Mouse (Mus musculus) yolk sac, embryonic 10.5 days (tissue): ENCODE results near the gene Ctps.
A peak's percentile ranks its signal among the peaks of the same experiment; 100 is the strongest.
"Not testable (repeated sequence)": the region's sequence is repeated elsewhere in the genome, so short reads cannot be mapped to it uniquely, and the experiment has no call there.

Experiments
- DNase-seq: peaks from one replicate; pipeline ENCODE4 v3.0.0-alpha.2; 2017; ENCODE audit warnings: low spot score

Ctps gene

DNA sequence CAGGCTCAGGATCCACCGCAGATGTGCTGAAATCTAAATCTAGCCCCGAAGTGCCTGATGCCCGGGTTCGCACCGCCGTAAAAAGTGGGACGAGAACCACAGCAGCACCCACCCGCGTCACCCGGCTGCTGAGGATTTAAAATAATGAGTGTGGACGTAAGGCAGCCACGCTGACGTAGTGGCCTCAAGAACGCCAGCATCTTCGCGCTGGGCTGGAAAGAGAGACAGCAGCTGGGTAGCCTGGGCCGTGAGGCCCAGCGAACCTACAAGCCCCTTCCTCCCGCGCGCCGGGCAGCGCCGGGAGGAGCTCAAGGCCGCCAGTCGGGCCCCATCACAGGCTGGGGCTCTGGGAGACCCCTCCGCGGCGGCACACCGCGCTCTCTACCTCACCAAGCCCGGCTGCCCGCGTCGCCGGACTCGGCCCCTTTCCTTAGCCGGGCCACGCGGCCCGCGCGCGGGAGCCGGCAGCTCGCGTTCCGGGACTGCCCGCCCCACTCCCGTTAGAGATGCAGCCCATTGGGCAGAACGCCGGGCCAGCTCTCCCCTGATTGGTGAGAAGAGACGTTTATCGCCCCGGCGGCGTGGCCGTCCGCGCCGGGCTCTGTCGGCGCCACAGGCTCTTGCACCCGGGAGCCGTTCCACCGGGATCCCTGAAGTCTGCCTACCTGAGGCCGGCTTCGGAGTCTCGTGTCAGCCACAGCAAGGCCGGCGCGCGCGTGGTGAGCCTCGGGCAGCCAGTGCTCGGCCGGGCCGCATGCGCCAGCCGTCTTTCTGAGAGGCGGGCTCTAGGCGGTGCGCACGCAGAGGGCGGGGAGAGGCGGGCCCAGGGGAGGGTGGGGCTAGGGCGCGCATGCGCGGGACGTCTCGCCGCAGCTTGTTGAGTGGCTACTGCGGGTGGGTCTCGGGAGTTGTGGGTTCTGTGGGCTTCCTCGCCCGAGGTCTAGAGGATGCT, at the start of gene Ctps:
Gene Ctps, minus strand, starts transcription at position 791 of the 952 bp plus-strand sequence.
- peak; percentile 97 for DNase-seq

DNA sequence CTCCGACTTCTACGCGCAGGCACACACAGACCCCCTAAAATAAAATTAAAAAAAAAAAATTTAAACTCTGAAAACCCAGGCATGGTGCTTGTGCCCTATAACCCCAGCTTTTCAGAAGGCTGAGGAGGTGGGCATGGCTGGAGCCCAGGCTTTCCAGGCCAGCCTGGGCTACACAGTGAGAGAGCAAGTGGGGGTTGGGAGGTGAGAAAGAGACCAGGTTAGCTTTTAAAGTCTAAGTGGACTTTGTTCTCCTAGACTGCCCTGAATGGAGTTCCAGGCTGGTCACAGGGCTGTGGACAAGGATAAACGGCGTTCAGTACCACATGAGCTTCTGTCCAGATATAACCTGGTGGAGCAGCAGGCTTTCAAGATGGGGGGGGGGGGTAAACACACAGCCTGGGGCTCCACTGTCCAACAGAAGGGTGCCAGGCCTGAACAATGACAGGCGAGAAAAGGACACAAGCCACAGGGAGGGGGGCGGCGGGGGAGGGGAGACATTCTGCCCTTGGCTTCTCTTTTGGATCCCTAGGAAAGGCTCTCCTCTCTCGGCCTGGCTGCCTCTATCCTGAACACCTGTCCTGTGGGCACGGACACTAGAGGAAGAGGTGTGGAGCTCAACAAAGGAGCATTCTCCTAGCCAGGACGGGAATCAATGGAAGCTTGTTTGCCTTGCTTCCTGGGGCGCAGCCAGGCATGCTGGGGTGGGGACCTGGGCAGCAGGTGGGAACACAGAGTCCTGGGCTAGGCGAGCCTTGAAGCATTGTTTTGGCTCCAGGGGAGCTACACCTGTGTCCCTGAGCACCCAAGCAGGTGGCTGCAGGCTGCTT, 46.3 kb upstream of the Ctps start:
- peak; percentile 52 for DNase-seq

DNA sequence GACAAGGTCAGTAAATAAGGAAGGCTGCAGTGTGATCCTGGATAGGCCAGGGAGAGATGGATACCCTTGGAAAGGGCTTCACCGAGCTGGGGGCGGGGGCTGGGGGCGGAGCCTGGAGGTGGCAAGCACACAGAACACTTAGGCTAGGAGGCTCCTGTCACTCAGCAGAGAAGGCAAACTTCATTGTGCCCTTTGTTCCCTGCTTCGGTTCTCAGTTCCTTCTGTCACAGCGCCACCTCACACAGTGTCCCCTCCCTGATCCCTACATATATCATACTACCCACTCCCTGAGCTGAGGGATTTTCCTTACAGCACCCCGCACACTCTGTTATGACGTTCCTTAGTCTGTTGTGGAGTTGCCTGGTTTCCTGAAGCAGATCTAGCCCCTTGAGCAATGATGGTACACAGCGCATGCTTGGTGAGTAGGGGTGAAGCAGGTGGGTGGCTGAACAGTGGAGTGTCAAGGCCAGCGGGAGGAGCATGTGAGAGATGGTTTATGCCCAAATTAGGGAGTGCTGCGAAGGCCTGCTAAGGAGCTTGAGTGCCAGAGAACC, 45.5 kb upstream of the Ctps start:
- DNase-seq: peak; percentile 85

DNA sequence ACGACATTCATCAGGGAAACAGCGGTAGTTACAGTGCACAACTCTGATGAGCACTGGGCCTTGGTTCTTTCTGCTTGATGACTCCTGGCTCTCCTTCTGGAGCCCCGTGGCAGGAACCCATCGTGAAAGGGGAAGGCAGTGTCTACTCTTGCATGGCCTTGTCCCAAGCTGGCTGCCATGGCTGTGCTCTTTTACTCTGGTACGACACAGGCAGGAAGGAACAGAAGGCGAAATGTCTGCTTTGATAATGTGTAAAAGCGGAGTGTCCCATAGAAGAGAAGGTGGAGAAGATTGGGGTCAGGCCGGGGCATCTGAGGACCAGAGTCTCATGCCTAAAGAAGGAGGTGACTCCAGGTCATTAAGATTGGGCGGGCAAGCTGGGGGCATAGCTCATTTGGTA, 44.6 kb upstream of the Ctps start:
- DNase-seq: no peak

DNA sequence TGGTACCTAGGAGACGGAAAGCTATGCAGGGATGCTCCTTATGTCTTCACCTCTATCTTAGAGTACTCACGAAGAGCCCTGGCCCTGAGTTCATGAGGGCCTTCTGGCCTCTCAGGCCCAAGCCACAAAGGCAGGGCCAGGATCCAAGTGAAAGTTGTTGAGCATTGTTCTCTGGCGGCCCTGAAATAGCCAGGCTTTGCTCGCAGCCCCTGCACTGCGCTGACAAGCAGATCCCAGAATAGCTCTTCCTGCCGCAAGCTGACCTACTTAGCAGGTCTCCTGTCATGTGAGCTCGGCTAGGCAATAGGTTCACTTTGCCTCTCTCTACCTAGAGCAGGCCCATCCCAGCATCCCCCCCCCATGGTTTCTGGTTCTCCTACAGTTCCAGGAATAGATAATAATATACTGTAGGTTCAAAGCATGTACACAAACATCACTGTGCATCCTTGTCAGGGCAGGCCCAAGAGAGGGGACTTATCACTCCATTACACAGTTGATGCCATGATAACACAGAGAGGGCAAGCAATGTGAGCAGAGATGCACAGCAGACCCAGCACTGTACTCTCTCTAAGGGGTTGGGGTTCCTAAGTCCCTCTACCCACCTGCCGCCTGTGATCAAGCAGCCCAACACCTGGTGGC, 43.7 kb upstream of the Ctps start:
- no peak for DNase-seq

DNA sequence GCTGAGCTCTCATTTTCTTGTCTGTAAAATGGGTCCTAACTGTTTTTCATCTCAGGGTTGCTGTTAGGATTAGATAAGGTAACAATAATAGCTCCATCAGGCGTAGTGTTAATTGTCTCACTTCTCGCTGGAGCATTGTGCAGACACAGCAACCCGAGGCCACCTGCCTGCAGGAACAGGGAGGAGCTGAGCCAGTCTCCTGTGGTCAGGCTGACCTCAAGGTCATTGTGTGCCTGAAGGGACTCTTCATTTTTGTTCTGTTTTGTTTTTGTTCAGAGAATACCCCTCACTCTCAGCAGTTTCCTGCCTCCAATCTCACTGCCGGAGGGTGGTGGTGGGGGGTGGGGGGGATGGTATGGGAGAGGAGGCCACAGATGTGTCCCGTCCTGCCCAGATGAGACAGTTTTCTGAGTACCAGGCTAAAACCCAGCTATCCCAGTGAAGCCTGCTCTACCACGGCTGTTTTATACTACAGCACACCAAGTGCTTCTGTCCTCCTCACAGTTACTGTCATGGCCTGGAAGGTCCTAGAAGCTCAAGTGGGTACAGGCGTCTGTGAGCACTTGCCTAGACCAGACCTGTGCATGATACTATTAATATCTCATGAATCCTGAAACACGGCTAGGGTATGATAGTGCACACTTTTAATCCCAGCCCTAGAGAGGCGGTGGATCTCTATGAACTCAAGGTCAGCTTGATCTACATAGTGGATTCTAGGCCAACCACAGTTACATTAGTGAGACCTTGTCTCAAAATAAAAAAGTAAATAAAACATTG, 42.4 kb upstream of the Ctps start:
- peak; percentile 53 for DNase-seq

DNA sequence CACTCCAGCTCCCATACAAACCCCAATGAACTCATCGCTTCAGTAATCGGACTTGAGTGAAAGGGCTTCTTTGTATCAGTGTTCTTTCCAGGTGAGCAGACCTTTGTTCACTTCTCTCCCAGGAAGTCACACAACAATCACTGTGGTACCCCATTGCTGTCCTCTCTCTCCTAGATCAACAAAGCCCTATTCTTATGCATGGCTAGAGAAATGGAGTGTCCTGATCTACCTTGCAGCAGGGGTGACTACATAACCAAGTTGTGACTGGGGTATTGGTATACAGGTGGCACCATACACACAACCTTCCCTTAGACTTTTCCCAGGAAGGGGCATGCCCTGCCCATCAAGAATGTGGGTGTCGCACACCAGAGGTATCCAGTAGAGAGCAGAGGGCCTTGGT, 40.9 kb upstream of the Ctps start:
- DNase-seq: no peak

DNA sequence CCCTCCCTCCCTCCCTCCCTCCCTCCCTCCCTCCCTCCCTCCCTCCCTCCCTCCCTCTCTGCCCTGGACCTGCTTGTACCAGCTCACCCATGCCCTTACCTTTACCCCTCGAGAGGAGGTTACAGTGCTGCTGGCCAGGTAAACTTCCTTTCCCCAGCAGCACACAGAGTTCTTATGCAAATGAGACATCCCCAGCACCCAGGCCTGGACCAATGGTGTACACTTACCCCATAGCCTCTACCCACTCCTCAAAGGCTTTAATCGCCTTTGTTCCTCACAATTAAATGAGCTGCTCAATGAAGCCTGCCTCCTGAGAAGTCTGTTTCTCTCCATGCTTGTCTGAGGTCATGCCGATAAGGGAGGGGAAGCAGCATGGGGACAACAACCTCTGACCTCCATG, 36.9 kb upstream of the Ctps start:
- DNase-seq: no peak

DNA sequence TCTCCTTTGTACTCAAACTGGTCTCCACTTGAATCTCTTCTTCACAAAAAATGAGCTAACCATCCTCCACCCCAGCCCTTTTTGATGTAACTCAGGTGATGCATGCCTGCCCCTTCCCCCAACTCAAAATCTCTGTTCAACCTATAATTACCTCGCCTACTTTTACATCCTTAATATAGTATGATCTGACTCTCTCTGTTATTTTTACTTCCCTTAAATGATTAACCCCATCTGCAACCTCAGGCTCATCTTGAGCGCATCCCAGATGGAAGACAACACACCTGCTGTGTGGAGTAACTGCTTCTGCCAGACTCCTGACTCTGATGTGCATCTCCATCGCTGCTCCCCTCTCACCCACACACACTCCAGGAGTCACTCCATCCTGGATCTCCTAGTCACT, 32.6 kb upstream of the Ctps start:
- DNase-seq: no peak

DNA sequence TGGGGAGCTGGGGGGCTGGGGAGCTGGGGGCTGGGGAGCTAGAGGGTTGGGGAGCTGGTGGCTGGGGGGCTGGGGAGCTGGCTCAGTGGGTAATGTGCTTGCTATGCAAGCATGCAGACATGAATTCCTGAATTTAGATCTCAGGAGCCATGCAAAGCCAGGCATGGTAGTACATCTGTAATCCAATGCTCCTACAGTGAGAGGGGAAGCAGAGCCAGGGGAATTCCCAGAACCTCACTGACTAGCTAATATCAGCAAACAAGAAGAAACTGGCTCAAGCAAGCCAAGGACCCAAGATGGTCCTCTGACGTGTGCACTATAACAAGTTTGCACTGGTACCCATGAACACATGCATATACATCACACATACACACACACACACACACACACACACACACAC, 31.7 kb upstream of the Ctps start:
- no peak for DNase-seq

DNA sequence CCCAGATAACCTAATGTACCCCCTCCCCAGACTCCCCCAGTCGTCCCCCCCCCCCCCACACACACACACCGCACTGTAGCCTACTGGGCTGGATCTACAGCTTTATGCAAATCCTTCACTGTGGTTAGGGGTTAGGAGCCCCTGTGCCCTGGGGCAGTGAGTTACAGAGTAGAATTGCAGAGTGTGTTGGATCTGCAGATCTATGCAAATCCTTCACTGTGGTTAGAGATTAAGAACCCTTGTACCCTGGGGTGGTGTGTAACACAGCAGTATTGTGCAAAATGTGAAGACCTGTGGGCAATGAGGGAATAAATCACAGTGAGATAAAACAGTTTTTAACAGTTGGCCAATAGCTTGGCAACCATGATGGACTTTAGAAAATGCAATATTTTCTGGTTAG, 28.8 kb upstream of the Ctps start:
- peak; percentile 34 for DNase-seq

DNA sequence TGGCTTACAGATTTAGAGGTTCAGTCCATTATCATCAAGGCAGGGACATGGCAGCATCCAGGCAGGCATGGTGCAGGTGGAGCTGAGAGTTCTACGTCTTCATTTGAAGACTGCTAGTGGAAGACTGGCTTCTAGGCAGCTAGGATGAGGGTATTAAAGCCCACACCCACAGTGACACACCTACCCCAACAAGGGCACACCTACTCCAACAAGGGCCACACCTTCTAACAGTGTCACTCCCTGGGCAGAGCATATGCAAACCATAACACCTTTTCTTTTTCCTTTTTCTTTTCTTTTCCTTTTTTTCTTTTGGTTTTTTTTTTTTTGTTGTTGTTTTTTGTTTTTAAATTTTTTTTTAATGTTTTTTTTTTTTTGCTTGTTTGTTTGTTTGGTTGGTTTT, 26.1 kb upstream of the Ctps start:
- DNase-seq: not testable (repeated sequence)

DNA sequence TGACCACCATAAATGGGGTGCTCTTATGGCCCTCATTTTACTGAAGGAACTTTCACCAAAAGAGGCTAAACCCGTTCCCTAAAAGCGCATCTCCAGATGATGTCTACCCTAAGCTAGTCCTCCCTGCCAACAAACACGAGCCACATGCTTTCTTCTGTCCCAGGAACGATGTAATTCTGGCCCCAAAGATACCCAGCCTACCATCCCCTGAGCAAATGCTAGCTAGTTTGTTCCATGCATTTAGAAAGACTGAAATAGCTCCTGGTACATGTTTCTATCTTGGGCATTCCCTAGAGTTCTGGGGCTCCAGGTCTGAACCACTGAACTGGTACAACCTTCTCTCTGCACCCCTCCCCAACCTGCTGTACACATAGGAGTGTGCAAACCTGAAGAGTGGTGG, 20.9 kb upstream of the Ctps start:
- no peak for DNase-seq

DNA sequence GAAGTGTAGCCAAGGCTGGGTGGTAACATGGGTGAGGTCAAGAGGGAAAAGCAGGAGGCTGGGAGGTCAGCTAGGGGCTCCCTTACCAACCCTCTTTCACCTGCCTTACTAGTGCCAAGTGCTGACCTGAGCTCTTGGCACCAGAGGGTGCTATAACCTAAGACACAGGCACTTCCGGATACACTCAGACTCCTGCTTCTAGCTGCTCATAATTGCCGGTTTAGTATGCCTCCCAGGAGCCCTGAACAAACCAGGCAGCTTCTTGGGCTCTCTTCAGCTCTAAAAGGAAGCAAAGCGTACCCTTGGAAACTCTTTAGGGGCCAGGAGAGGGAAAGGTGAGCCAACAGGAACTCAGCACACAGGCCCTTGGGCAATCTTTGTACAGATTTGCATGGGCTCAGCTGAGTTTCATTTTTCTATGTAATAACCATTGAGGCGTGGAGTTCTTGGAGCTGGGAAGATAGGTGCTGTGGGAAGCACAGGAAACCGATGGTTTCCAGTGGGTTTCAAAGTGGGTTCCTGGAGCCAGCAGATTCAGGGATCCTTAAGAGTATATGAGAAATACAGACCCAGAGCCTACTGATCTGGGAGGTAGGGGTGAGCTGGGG, 19.8 kb upstream of the Ctps start:
- DNase-seq: peak; percentile 74

DNA sequence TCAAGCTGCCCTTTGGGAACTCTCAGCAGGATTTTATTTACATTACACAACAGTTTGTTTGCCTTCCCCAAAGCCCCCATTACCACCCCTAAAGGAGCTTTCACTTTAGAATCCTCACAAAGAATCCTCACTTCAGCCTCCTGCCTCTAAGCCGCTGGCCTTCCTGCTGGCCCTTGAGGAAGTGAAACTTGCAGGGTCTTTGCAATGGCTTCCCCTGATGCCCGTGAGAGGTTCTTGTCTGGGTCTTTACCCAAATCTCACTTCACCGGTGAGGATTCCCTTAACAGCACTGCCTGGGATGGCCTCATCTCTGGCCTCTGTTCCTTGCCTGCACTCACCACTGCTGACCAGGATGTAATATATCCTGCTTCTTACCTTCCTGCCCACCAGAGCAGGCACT, 19.0 kb upstream of the Ctps start:
- DNase-seq: no peak

DNA sequence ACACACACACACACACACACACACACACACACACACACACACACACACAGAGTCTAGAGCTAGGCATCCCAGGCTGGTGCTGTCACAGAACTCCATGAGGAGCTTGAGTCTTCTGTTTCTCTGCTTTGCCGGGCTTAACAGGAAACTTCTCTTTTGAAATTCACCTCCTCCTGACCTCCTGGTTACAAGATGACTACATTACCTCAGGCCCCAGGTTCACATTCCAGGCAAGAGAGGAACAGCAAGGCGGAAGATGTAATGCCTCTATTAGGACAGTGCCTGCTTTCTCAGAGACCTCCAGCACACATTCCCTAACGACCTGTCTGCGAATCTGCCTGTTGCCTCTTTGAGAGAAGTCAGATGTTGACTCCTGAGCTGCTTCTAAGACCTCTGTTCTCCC, 18.4 kb upstream of the Ctps start, which contains the start of gene Gm8439:
Gene Gm8439, plus strand, starts transcription at position 301 of the 400 bp plus-strand sequence.
- DNase-seq: peak; percentile 24

DNA sequence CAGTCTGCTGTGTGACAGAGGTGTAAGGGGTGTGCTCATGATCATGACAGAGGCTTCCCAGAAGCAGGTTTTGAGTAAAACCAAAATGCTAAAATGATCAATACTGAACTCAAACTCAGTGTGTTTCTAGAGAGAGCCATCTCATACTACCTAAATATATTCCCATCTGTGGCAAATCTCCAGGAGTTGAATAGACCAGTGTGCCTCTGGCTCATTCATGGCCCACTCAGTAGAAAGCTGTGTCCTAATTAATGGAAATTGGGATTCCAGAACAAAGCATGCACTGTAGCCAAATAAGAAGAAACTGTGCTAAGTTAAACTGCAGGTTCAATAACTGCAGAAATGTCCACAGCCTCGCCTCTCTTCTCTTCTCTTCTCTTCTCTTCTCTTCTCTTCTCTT, 16.9 kb upstream of the Ctps start:
- no peak for DNase-seq

DNA sequence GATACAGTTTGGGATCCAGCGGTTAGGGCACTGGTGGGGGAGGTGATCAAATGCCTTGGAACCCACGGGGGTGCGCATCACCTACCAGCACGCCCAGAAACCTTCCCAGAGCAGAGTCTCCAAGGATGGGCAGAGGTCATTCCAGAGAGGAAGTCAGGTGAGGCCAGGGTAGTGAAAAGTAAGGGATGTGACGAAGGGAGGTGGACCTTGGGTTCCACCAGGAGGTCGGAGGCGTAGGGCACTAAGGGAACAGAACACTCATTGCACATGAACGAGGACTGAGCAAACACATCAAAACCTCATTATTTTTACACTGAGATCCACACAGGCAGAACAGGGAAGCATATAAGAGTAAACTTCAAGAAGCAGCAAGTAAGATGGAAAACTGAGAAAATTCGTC, 11.6 kb upstream of the Ctps start:
- no peak for DNase-seq

DNA sequence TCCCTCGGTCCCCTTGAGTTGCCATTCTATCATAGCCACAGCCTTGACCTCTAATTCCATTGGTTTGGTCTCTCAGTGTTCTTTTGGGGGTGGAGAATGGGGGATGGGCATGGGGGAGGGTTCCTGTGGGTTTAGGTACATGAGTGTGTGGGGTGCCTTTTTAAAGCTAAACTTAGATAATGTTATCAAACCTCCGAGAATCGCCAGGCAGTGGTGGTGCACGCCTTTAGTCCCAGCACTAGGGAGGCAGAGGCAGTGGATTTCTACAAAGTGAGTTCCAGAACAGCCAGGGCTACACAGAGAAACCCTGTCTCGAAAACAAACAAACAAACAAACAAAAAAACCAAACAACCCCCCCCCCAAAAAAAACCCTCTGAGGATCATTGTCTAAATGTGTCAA, 10.8 kb upstream of the Ctps start:
- no peak for DNase-seq

DNA sequence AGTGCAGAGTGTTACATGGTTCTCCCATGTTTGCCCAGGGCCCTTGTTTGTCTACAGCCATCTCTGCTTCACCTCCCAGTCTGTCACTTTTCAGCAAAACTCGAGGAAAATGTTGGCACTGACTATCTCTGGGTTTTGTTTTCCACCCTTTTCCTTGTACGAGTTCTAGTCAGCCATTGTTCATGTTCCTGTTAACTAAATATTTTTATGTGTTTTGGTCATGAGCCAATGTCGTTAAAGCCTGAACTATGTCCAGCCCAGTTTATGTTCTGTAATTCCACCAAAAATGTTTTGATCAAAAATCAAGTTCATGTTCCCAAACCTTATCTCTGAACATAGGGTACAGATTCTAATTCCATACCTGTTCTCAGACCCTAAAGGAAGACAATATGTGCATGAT, 1.6 kb upstream of the Ctps start:
- DNase-seq: no peak

DNA sequence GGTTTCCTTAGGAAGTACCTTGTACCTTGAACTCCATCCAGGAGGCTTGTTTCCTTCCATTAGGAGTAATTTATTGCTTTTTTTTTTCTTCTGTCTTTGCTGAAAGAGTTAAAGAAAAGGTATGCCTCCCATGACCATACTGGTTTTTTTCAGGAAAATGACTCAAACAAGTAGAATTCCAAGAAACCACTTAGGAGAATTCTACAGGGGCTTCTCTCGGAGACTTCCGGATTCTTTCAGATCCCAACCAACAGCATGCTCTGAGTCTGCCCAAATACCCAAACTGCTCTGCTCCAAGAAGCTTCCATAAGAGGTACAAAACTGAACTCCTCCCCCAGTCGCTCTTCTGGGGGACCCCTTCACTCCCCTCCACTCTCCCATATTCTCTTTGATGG, 991 bp upstream of the Ctps start:
- DNase-seq: peak; percentile 9
